Mouse (Mus musculus): ENCODE measurements around the gene Abtb1.
A peak's percentile ranks its signal among the peaks of the same experiment; 100 is the strongest.

Abtb1 gene

GRCm38 (mm10) chr6:88841781-88842689 lies at the start of gene Abtb1:
TSS of gene Abtb1 (minus strand) at chr6:88841984.
- peak; percentile 99 for DNase-seq (ENCODE audit: low read depth, low spot score)

DNA sequence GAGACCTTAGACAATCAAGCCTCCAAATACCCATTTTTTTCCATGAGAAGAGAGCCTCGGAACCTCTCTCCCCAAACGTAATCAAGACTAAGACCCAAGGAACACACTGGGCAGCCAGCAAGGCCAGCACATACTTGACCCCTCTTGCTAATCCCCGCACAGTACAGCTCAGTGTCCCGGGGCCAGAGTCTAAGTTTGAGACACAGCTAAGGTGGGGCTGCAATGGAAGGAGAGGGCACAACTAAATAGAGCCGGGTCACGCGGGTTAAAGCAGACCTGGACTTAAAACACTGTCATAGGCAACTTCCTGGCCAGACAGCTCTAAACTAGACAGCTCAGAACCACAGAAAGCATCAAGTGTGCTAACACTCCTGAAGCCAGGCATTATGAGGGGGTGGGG lies 49.0 kb upstream of the Abtb1 start:
- no peak for DNase-seq (ENCODE audit: low read depth, low spot score)

DNA sequence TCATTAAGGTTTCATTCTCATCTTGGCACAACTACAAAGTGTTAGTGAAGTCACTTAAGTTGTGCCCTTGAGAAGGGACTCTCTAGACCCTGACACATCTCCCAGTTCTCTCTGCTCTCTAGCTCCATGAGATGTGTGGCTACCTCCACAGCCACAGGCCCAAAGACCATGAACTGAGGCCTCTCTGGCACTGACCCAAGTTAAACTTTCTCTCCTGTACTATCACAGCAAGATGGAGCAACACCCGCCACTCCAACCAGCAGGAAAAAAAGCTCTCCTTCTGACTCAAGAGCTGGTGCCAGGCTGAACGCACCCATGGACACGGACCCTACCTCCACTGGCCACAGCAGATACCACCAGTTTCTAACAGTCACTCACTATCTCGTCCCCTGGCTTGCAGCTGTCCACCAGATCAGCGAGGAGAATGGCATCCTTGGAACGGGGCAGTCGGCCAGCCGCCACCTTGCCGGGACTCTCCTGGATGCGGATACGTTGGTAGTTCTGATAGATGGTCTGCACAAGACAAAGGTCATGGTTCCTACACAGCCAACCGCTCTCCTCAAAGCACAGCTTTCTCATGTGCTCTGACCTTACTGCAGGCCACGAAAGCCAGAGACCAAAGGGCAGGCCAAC lies 47.7 kb upstream of the Abtb1 start:
- DNase-seq (ENCODE audit: low read depth, low spot score) = no peak

DNA sequence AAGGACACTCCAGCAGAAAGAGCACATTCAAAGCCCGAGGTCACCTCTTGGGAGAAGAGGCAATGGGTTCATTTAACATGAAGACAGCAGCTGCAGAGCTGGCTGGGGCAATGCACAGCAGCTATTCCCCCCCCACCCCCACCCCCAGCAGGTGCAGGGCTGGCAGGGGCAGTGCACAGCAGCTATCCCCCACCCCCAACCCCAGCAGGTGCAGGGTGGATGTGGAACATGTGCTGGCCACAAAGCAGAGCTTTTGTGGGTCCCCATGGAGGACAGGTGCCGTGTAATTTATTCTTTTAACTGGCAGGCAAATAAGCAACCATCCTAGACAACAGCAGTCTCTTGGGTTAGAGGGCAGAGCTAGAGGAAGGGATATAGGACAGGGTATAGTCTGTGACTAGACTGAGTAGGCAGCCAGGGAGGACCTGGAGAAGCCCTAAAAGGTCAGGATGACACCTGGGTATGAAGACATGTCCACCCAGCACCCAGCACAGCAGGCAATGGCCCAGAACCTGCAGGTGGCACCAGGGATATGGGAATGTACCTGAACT lies 44.7 kb upstream of the Abtb1 start:
- no peak for DNase-seq (ENCODE audit: low read depth, low spot score)

DNA sequence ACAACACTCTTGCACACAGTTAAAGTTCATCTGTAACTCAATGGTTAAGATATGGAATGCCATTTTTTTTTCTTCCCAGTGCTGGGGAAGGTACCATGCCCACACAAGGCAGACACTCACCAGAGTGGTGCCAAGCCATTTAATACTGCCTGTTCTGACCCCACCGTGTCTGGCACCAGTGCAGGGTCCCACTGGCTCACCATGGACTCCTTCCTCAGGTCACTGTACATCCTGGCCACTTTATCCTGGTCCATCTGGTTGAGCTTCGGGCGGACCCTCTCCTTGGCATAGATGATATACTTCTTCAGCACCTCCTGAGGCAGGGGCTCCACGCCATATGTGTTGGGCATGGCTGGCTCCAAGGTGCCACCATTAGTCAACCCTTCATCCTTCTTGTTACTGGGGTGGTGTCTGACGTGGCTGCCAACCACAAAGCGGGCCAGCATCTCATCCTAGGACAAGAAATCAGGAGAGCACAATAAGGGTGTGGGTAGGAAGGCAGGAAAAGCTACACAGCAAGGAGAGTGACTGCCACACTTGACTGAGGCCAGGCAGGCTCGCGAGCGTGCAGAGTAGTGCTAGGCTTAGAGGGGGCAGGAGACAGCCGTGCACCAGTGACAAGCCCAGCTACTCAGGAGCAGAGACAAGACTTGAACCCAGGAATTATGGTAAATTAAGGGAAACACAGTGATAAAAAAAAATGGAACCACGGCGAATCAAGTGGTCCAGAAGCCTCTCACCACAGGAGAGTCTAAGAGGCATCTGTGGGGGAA lies 44.0 kb upstream of the Abtb1 start:
- DNase-seq (ENCODE audit: low read depth, low spot score) = no peak

DNA sequence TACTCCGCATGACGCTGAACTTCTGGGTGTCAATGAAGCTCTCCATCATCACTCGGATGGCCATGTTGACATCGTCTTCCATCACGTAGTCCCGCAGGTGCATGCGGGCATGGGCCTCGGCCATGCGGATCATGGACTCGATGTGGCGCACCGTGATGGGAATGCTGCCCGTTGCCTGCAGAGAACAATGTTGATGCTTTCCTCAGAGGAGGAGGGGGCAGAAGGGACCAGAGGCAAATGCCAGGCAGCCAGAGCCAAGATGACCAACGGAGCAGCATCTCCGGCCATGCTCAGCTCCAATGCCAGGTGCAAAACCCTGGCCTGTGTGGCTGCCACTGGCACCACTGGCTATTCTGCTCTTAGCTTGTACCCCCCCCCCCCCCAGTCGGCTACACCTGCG lies 42.9 kb upstream of the Abtb1 start:
- no peak for DNase-seq (ENCODE audit: low read depth, low spot score)

DNA sequence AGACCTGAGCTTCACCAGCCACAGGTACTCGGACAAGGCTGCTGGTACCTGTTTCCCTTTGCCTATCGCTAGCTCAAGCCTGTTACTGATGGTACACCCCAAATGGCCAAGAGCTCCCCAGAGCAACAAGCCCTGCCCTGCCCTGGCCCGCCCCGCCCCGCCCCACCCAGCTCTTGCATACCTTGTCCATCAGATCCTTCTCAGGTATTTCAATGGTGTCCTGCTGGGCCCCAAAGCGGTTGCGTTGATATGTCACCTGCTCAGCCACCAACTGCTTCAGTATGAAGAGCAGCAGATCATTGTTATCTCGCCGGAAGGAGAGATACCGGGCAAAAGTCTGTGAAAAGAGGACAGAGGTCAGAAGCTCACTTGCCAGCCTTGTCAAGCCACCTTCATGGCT lies 42.4 kb upstream of the Abtb1 start:
- DNase-seq (ENCODE audit: low read depth, low spot score) = no peak

- DNase-seq (ENCODE audit: low read depth, low spot score) = no peak
Measured at GRCm38 (mm10) chr6:88881334-88881733, 39.5 kb upstream of the Abtb1 start.

DNA sequence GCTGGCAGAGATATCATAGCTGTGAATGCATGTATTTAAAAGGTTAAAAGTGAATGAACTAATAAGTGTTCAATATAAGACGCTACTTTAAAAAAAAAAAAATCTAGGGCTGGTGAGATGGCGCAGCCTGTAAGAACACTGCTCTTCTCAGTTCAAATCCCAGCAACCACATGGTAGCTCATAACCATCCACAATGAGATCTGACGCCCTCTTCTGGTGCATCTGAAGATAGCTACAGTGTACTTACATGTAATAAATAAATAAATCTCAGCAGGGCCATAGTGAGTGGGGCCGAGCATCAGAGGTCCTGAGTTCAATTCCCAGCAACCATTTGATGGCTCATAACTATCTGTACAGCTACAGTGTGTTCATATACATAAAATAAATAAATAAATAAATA lies 37.7 kb upstream of the Abtb1 start:
- no peak for DNase-seq (ENCODE audit: low read depth, low spot score)

- peak; percentile 20 for DNase-seq (ENCODE audit: low read depth, low spot score)
Measured at GRCm38 (mm10) chr6:88874868-88875508, 33.2 kb upstream of the Abtb1 start, which contains the start of gene Podxl2. TSS of gene Podxl2 (minus strand) at chr6:88875044.

GRCm38 (mm10) chr6:88873965-88874867 lies 32.4 kb upstream of the Abtb1 start:
- DNase-seq (ENCODE audit: low read depth, low spot score) = no peak

DNA sequence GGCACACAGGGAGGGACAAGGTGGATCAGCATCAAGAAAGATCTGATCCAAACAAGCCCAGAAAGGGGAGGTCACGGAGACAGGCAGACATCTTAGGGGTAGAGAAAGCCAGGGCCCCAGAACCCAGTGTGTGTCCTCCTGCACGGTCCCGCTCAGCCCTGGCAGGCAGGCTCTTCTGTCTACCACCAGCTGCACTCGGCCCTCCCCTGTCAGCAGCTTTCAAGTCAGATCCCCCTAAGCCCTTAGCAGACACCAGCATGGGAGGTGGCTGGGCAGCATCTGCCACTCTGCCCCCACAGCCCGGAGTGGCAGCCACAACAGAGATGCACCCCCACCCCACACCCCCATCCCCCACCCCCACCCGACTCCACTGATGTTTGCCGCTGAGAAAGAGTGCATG lies 31.0 kb upstream of the Abtb1 start:
- no peak for DNase-seq (ENCODE audit: low read depth, low spot score)

- no peak for DNase-seq (ENCODE audit: low read depth, low spot score)
Measured at GRCm38 (mm10) chr6:88871546-88871945, 29.8 kb upstream of the Abtb1 start.

DNA sequence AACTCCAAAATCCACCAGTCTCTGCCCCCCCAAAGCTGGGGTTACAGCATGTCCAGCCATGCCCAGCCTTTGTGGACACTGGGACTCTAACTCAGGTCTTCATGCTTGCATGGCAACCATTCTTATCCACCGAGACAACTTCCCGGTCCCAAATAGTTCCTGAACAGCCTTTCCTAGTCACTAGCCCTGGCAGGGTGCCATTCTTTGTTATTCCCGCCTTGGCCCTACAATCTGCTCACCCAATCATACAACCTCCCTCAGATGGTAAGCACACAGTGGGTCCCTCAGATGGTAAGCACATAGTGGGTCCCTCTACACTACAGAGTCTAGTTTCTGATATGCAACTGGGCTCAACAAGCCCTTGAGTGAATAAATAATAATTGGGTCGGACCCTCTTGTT lies 28.8 kb upstream of the Abtb1 start:
- no peak for DNase-seq (ENCODE audit: low read depth, low spot score)

DNA sequence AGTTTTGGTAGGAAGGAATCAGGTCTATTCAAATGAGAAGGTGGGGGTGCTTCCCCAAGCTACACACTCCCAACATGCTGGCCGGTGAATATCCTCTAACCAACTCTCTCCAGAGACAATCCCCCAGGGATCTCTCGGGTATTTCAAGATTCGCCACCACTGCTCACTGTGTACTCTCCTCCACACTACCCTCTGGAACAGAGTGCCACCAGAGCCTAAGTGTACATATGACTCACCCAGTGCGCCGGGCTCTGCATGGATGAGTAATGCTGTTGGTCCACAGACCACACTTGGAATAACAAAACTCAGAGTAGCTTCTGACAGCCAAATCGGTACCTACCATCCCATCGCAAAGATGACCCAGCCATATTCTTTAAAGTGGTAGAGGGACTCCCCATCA lies 27.7 kb upstream of the Abtb1 start:
- no peak for DNase-seq (ENCODE audit: low read depth, low spot score)

- DNase-seq (ENCODE audit: low read depth, low spot score) = no peak
Measured at GRCm38 (mm10) chr6:88865704-88866103, 23.9 kb upstream of the Abtb1 start.

- DNase-seq (ENCODE audit: low read depth, low spot score) = peak; percentile 51
Measured at GRCm38 (mm10) chr6:88860914-88861313, 19.1 kb upstream of the Abtb1 start.

DNA sequence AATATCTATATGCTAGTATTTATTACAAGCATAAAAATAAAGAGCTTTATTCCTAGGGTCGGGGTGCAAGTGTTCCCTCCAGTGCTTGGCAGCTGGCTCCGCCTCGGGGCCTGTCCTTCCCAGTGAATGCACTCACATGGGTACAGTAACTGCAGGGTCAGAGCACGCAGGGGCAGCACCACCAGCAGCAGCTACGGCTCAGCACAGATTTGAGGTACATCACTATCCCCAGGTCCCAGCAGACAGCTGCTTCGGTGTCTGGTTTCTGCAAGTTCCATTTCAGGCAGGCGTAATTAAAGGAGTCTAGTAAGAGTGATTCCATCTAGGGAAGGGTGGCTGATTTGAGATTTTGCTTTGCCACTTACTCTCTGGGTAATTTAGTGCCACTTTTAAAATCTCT lies 16.6 kb upstream of the Abtb1 start:
- DNase-seq (ENCODE audit: low read depth, low spot score) = no peak

DNA sequence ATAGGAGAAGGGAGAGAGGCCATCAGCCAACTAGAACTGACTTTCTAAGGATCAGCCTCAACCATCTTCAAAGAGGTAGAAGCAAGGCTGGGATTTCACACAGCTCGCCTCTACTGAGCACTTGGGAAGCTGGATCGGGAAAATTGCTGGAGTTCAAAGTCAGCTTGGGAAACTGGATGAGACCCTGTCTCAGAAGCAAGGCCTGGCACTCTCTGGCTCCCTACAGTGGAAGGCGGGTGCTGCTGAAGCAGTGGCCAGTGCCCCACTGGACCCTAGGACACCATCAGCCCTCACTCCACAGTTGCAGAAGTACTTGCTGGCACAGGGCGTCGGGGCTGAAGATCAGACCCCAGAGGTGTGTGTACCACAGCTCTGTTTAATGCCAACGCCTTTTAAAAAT lies 16.0 kb upstream of the Abtb1 start:
- DNase-seq (ENCODE audit: low read depth, low spot score) = no peak

DNA sequence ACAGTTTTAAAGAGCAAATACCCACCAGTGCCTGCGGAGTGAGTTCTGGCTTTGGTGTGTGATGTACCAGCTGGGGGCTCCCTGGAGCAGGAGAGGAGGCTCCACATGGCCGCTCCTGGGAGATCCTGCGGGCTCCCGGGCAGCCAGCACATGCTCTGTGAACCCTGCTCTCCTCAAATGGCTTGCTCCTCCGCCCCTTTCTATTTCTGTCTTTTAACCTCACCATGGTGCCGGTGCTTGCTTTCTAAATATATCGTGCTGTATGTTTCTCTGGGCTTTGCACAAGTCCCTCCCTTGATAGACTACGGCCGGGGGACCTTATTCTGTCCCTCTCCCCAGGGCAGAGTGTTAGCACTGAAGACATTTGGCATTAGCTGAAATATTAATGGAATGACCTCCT lies 15.5 kb upstream of the Abtb1 start:
- no peak for DNase-seq (ENCODE audit: low read depth, low spot score)

All from CD4-positive, CD25-positive, alpha-beta regulatory T cell, adult 2 months (primary cell).